Mouse (Mus musculus) heart, postnatal 4 days (tissue): Measurements from ENCODE around the gene Tpx2. TPM values are rescaled to one million over a fixed set of nuclear protein-coding genes. Genes with fewer than 3 reads are reported as not detected.

Experiments used
- DNase-seq: peaks from one replicate; pipeline ENCODE4 v3.0.0; 2021
- total RNA-seq, 2 experiments: library from RNA; stranded (reverse); gene quantifications; 2 replicates each; pipeline ENCODE4 v1.2.3; 2021

Gene Tpx2
- total RNA-seq, 2 experiments from 2014 or later: 42.4 to 51.9 TPM

- peak; percentile 65 for DNase-seq
These were observed 27.4 kb upstream of the Tpx2 start for GRCm38 (mm10) chr2:152820369-152820768.

- DNase-seq: peak; percentile 68
These were observed 26.7 kb upstream of the Tpx2 start for GRCm38 (mm10) chr2:152821023-152821422.

- DNase-seq: no peak
These were observed 26.2 kb upstream of the Tpx2 start for GRCm38 (mm10) chr2:152821566-152821965.

GRCm38 (mm10) chr2:152823770-152824169 is 24.0 kb upstream of the Tpx2 start:
- no peak for DNase-seq

- DNase-seq: no peak
These were observed 23.2 kb upstream of the Tpx2 start for GRCm38 (mm10) chr2:152824438-152825167.

- DNase-seq: no peak
These were observed 22.5 kb upstream of the Tpx2 start for GRCm38 (mm10) chr2:152825168-152825697.

GRCm38 (mm10) chr2:152825713-152826112 is 22.1 kb upstream of the Tpx2 start:
- no peak for DNase-seq

GRCm38 (mm10) chr2:152826481-152826880 is 21.3 kb upstream of the Tpx2 start:
- DNase-seq: no peak

- DNase-seq: no peak
These were observed 20.3 kb upstream of the Tpx2 start for GRCm38 (mm10) chr2:152827321-152828010.

- DNase-seq: no peak
These were observed 19.8 kb upstream of the Tpx2 start for GRCm38 (mm10) chr2:152828011-152828370.

GRCm38 (mm10) chr2:152828532-152828931 is 19.2 kb upstream of the Tpx2 start:
- DNase-seq: no peak

- peak; percentile 35 for DNase-seq
These were observed 18.3 kb upstream of the Tpx2 start for GRCm38 (mm10) chr2:152829367-152829881.

- DNase-seq: peak; percentile 96
These were observed 17.5 kb upstream of the Tpx2 start for GRCm38 (mm10) chr2:152830021-152830921.

- DNase-seq: peak; percentile 99
These were observed 16.5 kb upstream of the Tpx2 start, which contains the start of gene Bcl2l1 for GRCm38 (mm10) chr2:152831019-152831878. TSS of gene Bcl2l1 (minus strand) at chr2:152831728.

- no peak for DNase-seq
These were observed 8.5 kb upstream of the Tpx2 start for GRCm38 (mm10) chr2:152839256-152839655.

GRCm38 (mm10) chr2:152842741-152843140 is 5.0 kb upstream of the Tpx2 start:
- no peak for DNase-seq

GRCm38 (mm10) chr2:152847057-152847814 is 528 bp upstream of the Tpx2 start:
- no peak for DNase-seq

GRCm38 (mm10) chr2:152848466-152848865 is 702 bp downstream of the Tpx2 start:
- DNase-seq: no peak

GRCm38 (mm10) chr2:152859501-152859900 is 11.7 kb downstream of the Tpx2 start:
- DNase-seq: no peak

GRCm38 (mm10) chr2:152861891-152862290 is 14.1 kb downstream of the Tpx2 start:
- peak; percentile 13 for DNase-seq

GRCm38 (mm10) chr2:152862638-152863037 is 14.9 kb downstream of the Tpx2 start:
- no peak for DNase-seq
